Mouse (Mus musculus): ENCODE results near the gene Ildr2.

The Ildr2 gene

DNA sequence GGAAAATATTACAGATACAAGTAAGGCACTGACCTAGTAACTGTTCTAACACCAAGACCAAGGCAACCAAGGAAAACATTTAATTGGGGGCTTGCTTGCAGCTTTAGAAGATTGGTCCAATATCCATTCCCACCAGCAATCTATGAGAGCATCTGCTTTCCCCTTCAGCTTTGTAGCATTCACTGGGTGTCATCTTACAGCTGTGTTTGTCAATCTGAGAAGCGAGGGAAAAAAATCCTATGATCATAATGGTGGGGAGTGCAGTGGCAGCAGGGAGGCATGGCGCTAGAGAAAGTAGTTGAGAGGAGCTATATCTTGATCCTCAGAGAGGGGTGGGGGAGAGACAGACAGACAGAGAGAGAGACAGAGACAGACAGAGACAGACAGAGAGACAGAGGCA is 88.1 kb downstream of the Ildr2 start:
- no peak for DNase-seq (ENCODE audit: low spot score in 2 of 2)

DNA sequence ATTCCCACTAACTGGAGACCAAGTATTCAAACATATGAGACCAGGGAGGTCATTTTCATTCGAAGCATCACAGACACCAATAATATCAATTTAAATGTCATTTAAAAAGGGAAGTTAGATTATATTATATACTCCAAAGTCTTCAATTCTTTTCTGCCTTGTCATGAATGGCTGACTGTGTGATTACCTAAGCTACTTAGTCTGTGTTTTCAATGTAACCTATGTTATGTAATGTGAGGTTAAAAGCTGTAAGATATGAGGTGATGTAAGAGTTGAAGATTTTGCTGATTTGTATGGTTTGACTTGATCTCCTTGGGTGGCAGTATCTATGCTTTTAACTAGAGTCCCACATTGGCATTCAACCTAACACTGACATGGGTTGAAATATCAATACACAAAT is 88.6 kb downstream of the Ildr2 start:
- no peak for DNase-seq (ENCODE audit: low spot score in 2 of 2)

DNA sequence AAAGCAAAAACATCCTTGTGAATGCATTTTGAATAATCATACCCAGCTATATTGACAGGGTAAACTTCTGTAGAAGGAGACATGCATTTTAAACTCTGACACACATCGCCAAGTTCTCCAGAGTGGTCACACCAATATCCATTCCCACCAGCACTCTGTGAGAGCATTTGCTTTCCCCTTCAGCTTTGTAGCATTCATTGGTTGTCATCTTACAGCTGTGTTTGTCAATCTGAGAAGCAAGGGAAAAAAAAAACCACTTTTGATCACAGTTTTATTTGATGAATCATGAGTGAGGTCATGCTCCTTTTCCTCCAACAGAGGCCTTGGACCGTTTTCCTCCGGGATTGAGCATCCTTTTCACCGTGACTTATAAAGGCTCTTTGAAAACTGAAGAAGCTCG is 89.6 kb downstream of the Ildr2 start:
- no peak for DNase-seq (ENCODE audit: low spot score in 2 of 2)

DNA sequence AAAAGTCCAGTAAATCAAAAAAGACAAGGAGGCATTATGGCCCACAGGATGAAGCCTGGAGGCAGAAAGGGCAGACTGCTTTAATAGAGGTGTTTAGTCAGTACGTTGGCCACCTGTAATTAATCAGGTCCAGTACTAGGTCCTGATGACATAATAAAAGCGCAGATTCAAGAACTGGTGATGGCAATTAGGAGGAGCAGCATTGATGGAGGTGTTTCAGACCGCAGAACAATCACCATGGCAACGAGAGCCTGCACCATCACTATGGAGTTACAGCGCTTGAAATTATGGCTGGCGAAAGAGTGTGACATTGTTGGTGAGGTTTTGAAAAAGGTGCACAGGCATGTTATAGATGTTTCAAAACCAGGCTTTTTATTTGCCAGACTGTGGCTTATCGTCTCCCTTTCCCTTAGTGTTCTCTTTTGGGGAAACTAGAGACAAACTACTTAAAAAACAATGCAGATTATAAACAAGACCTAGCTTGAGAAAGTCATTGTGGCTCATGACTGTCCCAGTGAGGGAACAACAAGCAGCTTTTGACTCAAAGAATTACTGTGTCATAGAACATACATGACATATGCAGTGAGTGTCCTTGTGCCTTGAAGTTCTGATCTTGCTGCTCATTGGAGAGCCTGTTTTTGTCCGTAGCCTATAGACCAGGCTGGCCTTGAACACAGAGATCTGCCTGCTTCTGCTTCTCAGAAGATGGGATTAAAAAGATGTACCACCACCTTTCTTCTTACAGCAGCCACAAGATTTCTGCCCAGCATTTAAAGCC is 90.5 kb downstream of the Ildr2 start:
- peak in 1 of 2 experiments; percentile 36 for DNase-seq (ENCODE audit: low spot score in 2 of 2)

DNA sequence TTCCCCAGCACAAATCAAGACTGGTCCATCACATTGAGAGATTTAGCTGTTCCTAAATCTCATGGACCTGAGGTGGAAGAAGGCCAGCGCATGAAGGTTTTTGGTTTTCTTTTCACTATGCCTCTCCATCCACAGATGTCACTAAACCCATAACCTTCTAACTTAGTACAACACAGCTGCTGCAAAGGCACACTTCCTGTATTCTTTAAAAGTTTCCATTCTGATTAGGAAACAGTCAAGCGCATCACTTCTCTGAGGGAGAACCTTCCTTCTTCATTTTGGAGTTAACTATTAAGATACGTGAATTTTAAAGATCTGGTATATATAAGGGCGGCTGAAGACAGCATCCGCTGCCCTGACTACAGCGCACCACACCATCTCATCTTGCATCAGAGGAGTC is 91.7 kb downstream of the Ildr2 start:
- no peak for DNase-seq (ENCODE audit: low spot score in 2 of 2)

DNA sequence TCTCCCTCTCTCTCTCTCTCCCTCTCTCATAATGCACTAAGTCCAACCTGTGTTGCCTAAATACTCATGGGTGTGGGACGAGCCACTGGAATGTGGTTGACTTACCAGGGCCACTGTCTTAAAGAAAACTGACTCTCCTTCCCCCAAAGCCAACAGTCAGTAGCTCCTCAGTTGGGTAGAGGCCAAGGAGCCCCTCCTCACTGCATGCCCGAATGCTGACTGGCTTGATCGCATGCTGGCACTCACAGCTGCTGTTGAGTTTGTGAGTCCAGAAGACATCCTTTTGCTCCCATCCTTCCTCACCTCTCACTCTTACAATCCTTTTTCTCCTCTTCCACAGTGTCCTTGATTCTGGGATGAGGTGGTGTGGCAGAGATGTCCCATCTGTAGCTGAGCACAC is 93.0 kb downstream of the Ildr2 start:
- no peak for DNase-seq (ENCODE audit: low spot score in 2 of 2)

DNA sequence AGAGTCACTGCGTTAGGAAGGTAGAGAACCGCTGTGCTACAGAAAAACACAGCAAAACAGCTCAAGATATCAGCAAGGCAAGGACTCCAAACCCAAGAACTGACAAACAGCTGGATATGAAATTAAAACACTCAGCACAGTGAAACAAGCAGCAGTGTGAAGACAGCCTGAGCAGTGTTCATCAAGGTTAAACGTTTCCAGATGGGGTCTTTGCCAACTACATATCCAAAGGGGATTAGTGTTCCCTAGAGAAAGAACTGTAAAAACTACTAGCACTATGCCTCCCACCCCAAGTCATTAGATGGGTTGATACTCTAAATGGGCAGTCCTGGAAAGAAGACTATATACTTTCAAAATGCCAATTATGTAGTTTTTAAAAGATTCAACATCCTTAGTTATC is 95.4 kb downstream of the Ildr2 start:
- no peak for DNase-seq (ENCODE audit: low spot score in 2 of 2)

DNA sequence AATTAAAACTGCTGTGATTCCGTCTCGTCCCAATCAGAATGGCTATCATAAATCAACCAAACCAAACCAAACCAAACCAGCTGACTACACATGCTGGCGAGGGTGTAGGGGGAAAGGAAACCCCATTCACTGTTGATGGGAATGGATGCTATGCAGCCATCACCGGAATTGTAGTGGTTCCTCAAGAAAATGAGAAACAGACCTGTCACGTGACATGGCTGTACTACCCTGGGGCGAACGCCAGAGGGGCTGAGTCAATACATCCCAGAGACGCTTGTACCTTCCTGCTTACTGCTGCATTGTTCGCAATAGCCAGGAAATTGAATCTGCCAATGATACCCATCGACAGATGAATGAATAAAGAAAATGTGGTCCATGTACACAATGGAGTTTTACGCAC is 95.8 kb downstream of the Ildr2 start:
- no peak for DNase-seq (ENCODE audit: low spot score in 2 of 2)

DNA sequence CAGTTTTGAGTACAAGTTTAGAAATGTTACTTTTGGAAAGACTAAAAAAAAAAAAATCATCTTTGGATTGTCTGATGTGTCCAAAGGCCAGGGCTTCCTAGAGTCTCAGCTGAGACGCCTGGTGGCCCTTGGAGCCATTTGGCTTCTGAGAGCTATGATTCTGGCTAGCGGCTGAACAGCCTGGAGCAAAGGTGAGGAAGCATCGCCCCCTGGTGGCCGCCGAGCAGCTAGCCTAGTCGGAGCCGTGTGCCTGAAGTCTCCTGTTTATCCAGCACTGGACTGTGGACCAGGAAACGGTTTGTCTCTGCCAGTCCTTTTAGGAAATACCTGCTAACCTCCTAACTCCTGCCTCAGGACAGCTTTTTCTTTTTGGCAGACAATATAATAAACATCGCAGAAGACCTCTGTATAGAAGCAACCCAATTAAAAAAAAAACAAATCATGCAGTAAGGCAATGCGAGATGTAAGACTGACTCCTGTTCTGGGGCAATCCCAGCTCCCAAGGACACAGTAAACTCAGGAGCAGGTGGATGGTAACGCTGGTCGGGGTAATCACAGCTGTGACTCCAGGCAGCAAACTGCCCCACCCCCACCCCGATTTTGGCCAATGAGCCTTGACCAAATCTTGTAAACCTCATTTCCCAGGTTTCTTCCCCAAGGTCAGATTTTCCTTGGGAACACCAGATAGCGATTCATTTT is 106.4 kb downstream of the Ildr2 start:
- DNase-seq (ENCODE audit: low spot score in 2 of 2), result peak; percentile 36 to 90

DNA sequence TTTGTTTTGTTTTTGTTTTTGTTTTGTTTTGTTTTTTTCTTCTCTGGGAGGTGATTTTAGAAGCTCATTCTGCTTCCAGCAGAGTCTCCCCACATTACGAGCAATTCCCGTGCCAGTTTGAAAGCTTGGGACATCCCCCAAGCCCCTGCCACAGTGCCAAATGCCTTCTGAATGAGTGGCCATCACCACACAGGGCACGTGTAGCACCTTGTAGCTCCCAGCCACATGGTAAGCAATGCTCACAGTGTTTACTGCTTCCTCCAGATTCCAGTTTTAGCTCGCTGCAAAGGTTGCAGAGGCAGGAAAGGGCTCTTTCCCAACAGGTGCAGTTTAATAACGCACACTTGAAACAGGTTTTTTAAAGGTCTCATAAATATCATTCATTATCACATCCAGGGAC is 107.0 kb downstream of the Ildr2 start:
- no peak for DNase-seq (ENCODE audit: low spot score in 2 of 2)

DNA sequence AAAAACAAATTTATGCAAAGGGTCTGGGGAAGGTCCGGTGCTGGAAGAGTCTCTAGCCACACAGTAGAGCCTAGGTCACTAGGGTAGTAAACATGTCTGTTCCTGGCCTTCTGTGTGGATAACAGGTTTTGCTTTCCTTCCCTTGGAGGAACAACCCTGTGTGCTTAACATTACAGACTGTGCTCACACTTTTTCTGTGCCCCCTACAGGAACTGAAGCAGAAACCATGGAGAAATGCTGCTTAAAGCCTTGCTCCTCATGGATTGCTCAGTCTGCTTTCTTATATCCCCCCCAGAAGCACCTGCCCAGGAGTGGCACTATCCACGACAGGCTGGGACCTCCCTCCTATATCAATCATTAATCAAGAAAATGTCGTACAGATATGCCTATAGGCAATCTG is 107.9 kb downstream of the Ildr2 start:
- DNase-seq (ENCODE audit: low spot score in 2 of 2), result no peak

DNA sequence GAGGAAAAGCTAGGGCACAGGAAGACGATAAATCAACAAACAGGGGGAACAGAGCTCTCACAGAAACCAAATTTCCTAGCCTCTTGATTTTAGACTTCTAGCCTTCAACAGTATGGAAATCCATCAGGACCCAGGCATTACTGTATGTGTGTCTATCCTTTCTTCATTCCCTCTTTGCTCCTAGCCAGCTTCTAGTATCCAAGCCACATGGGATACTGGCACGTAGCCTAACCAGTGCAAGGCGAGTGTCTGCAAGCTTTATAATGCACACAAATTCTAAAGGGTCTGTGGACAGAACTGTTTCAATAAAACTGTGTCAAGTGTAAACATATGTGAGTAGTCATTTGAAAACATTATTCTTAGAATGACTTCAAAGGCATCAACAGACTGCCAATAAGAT is 108.7 kb downstream of the Ildr2 start:
- DNase-seq (ENCODE audit: low spot score in 2 of 2), result no peak

DNA sequence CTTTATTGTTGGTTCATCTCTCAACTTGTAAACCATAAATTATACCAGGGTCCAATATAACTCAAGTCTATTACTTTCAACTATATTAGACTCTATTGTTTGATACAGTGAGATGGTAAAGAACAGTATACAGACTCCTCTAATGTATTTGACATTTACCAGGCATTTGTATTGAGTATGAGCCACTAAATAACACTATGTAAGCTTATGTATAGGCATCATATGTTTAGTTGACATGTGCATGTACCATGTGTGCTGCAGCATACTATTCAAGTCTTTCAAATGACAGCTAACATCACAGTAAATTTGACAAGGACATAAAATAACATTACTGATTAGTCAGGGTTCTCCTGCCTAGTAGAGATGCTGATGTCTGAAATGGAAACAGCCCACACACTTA is 109.2 kb downstream of the Ildr2 start:
- DNase-seq (ENCODE audit: low spot score in 2 of 2), result no peak

Data from left cerebral cortex, adult 9 months (tissue).